Mouse (Mus musculus) urinary bladder, postnatal 14 days (tissue): ENCODE results near the gene Megf11.
"Not testable (repeated sequence)": the region's sequence is repeated elsewhere in the genome, so short reads cannot be mapped to it uniquely, and the experiment has no call there.

Experiments used
- DNase-seq: peaks from one replicate; pipeline ENCODE4 v3.0.0; 2021; ENCODE audit warnings: low spot score

Gene Megf11

GRCm38 (mm10) chr9:64651181-64651580 lies 265.8 kb downstream of the Megf11 start:
- DNase-seq: no peak

GRCm38 (mm10) chr9:64651689-64652088 lies 266.3 kb downstream of the Megf11 start:
- DNase-seq: no peak

GRCm38 (mm10) chr9:64652138-64652537 lies 266.7 kb downstream of the Megf11 start:
- DNase-seq: no peak

- no peak for DNase-seq
These were observed 267.5 kb downstream of the Megf11 start for GRCm38 (mm10) chr9:64652841-64653361.

GRCm38 (mm10) chr9:64654723-64655122 lies 269.3 kb downstream of the Megf11 start:
- no peak for DNase-seq

GRCm38 (mm10) chr9:64656613-64657012 lies 271.2 kb downstream of the Megf11 start:
- no peak for DNase-seq

GRCm38 (mm10) chr9:64660222-64660621 lies 274.8 kb downstream of the Megf11 start:
- no peak for DNase-seq

GRCm38 (mm10) chr9:64664612-64665011 lies 279.2 kb downstream of the Megf11 start:
- DNase-seq: no peak

- DNase-seq: peak; percentile 19
These were observed 281.1 kb downstream of the Megf11 start for GRCm38 (mm10) chr9:64666549-64666948.

- DNase-seq: peak; percentile 34
These were observed 282.1 kb downstream of the Megf11 start for GRCm38 (mm10) chr9:64667513-64667912.

- DNase-seq: no peak
These were observed 282.6 kb downstream of the Megf11 start for GRCm38 (mm10) chr9:64668001-64668400.

- DNase-seq: not testable (repeated sequence)
These were observed 286.2 kb downstream of the Megf11 start for GRCm38 (mm10) chr9:64671341-64672319.

- no peak for DNase-seq
These were observed 301.9 kb downstream of the Megf11 start for GRCm38 (mm10) chr9:64687122-64688014.

- DNase-seq: peak; percentile 23
These were observed 302.6 kb downstream of the Megf11 start for GRCm38 (mm10) chr9:64688015-64688394.

GRCm38 (mm10) chr9:64690771-64691170 lies 305.3 kb downstream of the Megf11 start:
- no peak for DNase-seq

- DNase-seq: peak; percentile 56
These were observed 305.8 kb downstream of the Megf11 start for GRCm38 (mm10) chr9:64691176-64691575.

GRCm38 (mm10) chr9:64693094-64693493 lies 307.7 kb downstream of the Megf11 start:
- no peak for DNase-seq

- DNase-seq: no peak
These were observed 309.8 kb downstream of the Megf11 start for GRCm38 (mm10) chr9:64695266-64695665.

- peak; percentile 18 for DNase-seq
These were observed 311.0 kb downstream of the Megf11 start for GRCm38 (mm10) chr9:64696404-64696803.

- DNase-seq: no peak
These were observed 311.6 kb downstream of the Megf11 start for GRCm38 (mm10) chr9:64697006-64697405.

GRCm38 (mm10) chr9:64697677-64698076 lies 312.3 kb downstream of the Megf11 start:
- no peak for DNase-seq

- no peak for DNase-seq
These were observed 313.2 kb downstream of the Megf11 start for GRCm38 (mm10) chr9:64698586-64698985.
